Mouse (Mus musculus): ENCODE measurements around the gene Znrf3. TPM values are rescaled to one million over a fixed set of nuclear protein-coding genes. Genes with fewer than 3 reads are reported as not detected.
"Not testable (repeated sequence)": the region's sequence is repeated elsewhere in the genome, so short reads cannot be mapped to it uniquely, and the experiment has no call there.

Gene Znrf3
- total RNA-seq (2021) = 10 to 100 TPM; 23.9 to 29.3 TPM
- long read RNA-seq, experiment 1, partial matches to known transcripts = 2 of 3 reads
- long read RNA-seq, experiment 1, other reads (novel, unspliced or antisense) = 1 of 3 reads
- long read RNA-seq, experiment 2, partial matches to known transcripts = 0 of 1 reads
- long read RNA-seq, experiment 2, other reads (novel, unspliced or antisense) = 1 of 1 reads

DNA sequence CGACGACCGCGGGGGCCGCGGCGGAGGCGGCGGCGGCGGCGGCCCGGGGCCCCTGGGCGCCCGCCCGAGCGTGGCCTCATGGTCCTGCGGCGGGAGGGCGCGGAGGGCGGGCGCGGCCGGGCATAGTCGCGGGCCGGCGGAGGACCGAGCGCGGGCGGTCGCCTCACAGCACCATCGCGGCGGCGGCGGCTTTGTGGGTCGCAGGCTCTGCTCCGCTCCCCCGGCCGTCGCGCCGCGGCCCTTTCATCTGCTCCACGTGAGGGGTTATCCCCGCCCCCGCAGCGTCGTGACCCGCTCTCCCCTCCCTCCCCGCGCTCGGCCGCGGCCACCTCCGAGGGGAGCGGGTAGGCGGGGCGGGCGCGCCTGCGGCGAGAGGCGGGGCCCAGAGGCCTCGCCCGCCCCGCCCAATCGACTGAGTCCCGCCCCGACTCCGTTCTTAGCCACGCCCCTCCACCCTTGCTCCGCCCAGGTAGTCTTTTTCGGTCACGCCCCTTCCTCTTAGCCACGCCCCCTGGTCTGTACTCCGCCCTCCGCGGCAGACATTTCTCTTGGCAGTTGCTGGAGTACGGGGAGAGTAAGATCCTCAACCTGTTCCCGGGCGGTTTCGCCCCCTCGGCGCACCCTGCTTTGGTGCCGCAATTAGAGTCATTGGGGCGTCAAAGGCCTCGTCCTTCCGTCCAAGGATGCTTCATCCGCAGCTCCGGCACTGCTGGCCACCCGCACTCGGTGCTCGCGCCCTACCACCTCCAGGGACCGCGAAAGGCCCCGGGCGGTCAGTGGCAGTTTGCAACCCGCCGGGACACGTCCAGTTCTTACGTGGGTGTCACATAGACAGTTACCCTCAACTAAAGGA, at the start of gene Znrf3:
Znrf3 (minus strand) TSS at position 249 of the 853 bp plus-strand sequence.
- DNase-seq = peak; percentile 99

DNA sequence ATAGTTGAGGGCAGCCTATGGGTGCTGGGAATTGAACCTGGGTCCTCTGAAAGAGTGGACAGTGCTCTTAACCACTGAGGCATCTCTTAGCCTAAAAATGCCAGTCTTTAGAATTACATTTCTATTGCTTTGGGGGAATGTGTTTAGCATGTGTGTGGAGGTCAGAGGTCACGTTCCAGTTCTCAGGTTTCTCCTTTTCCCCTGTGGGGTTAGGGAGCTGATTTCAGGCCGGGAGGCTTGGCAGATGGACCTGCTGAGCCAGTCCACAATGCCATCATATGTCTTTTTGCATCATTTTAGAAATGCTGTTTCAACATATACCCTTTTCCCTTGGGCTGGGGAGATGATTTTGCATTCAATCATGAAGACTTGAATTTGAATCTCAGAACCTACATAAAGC, 49.2 kb upstream of the Znrf3 start:
- no peak for DNase-seq

DNA sequence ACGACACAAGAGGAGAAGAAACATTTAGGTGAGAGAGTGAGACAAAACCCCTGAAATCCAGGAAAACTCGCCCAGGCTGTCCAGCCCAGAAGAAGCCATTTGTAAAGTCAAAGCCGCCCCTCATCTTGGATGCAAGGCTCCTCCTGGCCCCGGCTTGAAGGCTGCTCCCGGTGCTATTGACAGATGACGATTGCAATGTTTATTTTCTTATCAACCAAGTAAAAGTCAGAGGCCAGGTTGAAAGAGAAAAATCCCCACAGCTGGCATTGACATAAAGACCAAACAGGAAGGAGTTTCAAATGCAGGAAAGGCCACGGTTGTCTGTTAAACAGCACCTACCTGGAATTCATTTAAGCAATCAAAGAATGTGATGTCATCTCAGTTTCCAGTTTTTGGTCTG, 47.3 kb upstream of the Znrf3 start:
- DNase-seq = no peak

DNA sequence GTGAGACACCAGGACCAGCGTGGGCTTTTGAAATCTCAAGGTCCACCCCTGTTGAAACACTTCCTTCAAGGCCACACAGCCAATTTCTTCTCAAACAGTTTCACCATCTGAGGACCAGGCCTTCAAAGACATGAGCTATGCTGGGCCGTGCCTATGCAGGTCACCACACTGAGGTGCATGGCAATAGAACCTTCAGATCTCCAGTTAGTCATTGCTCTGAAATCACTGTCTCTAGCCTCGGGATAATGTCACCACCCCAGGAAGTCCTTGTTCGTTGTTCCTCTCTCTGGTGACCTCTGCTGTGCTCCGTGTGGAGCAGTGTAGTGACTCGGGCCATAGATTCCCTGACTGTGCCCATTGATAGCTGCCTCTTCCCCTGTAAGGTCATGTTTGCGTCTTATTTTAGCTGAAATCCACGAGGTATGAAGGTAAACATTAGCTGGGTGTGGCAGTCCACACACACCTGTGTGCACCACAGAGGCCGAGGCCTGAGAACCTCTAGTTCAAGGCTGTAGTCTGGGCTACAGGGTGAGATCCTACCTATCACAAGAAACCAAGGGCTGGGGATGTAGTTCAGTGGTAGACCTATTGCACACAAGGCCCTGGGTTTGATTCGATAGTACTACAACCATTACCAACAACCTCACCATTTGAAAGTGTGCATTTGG, 46.5 kb upstream of the Znrf3 start:
- no peak for DNase-seq

DNA sequence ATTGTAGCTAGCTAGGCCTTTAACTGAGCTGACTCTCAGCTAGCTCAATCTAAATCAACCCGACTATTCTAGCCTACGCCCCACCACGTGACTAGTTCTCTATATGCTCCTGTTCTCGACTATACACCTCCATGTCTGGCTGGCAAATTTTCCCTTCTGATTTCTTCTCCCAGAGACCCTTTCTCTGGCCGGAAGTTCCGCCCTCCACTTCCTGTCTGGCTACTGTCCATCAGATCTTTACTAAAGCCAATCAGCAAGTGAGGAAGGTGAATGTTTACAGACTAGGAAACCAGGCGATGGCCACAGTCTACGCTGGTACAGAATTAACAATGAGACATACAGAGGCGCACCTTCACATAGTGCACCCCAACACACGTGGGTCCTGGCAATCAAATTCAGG, 44.8 kb upstream of the Znrf3 start:
- DNase-seq = not testable (repeated sequence)

DNA sequence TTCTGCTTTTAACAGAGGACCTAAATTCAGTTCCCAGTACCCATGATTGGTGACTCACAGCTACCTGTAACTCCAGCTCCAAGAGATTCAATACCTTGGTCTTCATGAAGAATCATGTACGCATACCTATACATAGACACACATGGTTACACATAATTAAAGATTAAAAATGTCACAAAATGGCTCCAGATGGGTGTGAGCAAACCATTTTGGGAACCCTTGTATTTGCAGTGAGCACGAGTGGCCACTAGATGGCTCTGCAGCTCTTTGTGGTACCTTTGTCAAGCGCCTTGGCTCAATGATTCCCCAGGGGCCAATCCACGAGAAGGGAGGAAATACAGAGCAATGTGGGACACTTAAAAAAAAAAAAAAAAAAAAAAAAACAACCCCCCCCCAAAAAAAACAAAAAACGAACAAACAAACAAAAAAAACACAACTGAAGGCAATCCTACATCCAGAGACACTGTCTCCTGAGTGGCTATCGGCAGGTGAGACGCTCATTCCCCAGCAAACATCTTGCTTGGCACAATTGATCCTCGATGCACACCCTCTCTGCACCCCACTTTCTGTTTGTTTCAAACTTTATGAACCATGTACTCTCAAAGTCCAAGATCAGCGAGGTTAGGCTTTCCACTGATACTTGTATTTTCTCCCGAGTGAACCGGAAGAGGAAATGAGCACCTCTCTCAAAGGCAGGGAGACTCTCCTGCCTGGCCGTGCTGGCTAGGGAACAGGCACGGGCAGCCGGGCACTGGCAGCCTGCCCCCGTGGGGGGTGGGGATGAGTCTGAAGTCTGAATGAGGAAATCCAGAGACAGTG, 40.8 kb upstream of the Znrf3 start:
- peak; percentile 87 for DNase-seq

DNA sequence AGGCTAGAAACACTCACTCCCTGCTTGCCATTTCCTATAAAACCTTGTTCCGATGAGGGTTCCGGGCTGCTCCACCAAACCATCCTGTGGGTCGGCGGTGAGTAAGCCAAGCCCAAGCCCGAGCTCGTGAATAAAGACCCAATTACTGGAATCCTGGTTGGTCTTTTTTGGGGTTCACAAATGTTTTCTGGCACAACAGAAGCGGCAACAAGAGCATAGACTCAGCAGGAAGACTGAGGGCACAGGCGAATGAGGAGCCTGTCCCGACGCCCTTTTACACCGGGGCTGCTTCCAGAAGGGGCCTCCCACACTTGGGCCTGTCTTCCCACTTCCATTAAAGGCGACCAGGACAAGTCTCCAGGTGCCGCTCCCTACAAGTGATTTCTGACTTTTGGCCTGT, 37.9 kb upstream of the Znrf3 start:
- no peak for DNase-seq

DNA sequence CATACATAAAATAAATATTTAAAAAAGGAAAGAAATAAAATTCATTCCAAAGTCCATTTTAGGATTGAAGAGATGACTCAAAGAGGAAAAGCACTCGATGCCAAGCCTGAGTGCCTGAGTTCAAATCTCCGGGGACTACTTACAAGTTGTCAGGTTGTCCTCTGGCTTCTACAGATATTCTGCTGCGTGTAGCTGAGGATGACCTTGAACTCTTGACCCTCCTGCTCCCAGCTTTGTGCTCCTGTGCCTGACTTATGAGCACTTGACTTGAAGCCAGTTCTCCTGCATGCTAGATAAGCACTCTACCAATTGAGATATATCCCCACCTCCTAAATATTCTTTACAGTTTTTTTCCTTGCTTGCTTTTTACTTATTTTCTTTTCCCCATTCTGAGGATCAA, 34.2 kb upstream of the Znrf3 start:
- DNase-seq = no peak

DNA sequence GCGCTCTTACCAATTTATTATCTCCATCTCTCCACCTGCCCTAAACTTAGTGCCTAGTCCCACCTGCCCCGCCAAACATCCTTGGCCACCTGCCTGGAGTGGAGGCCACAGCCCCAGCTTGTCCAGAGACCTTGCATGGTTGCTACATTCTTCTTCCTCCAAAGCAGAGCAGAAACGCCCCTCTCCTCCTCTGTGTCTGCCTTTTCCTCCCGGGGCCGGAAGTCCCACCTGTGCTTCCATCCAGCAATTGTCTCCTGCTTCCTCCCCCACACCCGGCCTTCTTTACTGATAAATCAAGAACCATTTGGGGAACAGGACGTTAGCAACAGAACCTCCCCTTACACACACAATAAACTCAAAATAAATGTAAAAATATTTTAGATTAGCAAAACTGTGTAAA, 33.5 kb upstream of the Znrf3 start:
- no peak for DNase-seq

DNA sequence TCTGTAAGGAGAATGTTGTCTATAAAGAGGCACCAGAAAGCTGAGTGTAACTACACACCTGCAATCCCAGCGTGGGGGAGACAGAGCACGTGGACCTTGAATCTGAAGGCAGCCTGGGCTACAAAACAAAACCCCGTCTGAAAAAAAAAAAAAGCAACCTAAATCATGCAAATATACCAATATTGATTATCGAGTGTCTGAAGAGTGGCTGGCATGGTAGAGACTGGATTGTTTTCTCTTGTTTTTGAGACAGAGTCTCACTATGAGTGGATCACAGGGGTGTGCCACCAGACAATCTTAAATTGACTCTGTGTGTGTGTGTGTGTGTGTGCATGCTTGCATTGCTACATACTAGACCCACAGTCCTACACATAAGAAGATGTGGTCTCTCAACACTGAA, 32.2 kb upstream of the Znrf3 start:
- DNase-seq = no peak

DNA sequence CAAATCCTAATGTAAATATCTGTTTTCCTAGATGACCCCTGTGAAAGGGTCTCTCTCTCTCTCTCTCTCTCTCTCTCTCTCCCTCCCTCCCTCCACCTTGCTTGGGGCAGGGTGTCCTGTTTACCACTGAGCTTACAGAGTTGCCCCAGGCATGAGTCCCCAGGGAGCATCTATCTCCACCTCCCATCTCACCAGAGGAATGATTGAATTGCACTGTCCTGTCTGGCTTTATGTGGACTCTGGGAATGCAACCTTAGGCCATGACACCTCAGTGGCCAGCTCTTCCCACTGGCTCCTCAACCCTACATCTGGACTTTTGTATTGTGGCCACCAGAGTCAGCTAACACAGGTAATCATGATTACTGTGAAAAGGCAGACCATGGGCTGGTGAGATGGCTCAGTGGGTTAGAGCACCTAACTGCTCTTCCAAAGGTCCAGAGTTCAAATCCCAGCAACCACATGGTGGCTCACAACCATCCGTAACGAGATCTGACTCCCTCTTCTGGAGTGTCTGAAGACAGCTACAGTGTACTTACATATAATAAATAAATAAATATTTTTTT, 31.0 kb upstream of the Znrf3 start:
- not testable (repeated sequence) for DNase-seq

DNA sequence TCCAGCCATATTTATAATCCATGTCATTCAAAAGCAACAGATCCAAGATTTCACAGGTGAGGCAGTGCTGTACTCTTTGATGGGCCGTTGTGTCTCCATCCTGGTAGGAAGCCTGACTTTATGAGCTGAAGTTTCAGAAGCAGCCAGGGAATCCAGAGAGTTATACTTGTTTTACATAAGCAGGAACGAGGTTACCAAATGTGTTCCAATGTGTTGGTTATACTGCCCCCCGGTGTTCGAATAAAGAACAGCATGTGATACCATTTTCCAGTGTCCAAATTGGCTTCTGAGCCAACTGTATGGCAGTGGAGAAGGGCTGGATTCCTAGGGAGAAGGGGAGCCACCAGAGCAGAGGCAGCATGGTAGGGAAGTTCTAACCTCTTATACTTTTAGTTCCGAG, 29.5 kb upstream of the Znrf3 start:
- peak; percentile 81 for DNase-seq

DNA sequence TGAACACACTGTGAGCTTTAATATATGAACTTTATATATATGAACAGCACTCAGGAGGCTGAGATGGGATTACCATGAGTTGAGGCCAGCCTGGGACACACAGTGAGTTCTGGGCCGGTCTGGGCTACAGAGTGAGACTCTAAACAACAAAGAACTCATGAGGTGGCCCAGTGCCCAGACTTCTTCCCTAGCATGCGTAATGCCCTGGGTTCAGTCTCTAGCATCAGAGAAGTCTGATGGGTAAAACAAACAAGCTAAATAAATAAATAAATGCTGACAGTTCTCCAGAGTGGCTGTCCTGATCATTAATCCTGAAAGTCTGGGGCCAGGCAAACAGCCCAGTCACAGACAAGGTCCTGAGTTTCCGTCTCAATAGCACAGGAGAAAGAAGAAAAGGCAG, 25.4 kb upstream of the Znrf3 start:
- no peak for DNase-seq

DNA sequence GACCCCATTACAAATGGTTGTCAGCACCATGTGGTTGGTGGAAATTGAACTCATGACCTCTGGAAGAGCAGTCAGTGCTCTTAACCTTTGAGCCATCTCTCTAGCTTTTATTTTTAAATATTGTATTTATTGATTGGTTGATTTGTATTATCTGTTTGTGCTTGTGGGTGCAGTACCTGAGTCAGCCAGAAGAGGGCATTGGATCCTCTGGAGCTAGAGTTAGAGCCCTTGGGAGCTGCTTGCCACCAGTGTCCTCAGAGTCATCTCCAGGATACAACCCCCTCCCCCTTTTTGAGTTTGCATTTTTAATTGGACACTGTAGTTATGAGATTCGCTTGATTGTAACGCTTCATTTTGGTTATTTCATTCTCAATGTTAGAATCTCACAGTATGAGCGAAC, 24.4 kb upstream of the Znrf3 start:
- peak; percentile 59 for DNase-seq

DNA sequence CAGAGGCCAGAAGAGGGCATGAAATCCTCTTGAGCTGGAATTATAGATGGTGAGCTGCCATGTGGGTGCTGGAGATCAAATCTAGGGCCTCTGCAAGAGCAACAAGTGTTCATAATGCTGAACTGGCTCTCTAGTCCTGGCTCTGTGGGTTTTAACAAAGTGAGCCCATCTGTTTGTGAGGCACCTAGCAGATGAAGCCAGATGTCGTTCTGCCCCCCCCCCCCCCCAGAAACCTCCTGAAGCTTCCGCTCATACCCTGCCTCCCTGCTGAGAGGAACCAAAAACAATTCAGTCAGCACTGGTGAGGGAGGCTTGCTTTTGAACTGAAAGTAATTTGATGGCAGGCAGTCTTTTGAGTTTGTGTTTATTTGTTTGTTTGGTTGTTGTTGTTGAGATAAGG, 23.8 kb upstream of the Znrf3 start:
- DNase-seq = no peak

DNA sequence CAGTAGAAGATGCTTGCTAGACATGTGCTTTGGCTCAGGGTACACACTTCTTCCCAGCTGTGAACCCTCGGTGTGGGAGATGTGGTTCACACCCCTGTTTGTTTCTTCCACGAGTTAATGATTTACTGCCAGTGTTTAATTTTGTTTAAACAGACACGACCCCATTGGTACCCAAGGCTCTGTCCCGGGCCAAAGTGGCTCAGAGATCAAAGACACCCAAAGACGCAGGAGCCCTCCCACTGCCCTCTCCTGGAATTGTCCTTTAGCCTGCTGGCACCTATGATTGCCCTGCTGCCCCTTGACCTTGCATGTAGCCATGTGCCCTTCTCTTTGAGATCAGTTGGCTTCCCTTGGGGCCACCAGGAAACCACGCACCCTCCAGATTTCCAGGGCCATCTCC, 7.3 kb upstream of the Znrf3 start:
- DNase-seq = no peak

DNA sequence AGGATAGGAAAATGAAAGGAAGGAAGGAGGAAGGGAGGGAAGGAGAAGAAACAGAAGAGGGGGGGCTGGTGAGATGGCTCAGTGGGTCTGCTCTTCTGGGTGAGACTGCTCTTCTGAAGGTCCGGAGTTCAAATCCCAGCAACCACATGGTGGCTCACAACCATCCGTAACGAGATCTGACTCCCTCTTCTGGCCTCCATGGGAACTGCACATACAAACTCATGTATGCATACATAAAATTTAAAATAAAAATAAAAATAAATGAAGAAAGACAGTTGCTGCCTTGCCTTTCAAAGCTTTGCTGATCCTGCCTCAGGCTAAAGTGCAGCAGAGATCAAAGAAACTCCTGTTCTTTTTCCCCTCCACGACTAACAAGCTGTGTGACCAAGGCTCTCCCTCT, 6.7 kb upstream of the Znrf3 start:
- no peak for DNase-seq

DNA sequence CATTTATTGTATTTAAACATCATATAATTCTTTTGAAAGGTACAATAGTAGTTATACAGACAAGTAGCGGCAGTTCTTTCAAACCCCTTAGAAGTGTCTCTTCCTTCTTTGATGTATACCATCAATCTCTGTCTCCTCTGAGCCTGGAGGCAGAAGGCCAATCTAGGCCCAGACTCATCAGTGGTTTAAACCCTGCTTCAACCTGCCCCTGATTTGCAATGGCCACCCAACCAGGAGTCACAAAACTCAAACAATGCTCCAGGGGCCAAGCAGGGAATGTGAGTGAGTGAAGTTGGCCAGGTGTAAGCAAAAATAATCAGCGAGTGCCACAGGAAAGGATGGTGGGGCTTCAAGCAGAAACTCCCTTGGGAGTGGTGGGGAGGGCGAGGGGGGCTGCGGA, 6.1 kb upstream of the Znrf3 start:
- DNase-seq = no peak

DNA sequence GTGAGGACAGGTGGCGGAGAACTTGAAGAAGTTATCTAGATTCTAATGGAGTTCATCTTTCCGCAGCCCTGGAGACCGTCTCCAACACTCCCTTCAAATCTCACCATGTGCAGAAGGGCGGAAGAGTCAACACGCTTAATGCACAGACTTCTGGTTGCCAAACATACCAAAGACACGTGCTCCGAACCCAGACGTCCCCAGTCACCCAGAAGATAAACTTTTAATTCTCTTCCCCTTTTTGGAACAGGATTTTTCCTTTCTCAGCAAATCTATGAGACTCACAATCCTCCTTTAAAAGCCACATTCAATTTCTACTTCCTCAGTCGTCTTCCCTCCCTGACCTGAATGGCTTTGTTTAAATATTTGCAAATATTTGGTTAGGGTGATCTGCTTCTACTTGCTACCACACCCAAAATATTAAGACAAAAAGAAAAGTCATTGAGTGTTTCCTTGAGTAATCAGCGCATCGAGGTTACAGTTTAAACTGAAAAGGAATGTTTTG, 856 bp upstream of the Znrf3 start:
- no peak for DNase-seq

DNA sequence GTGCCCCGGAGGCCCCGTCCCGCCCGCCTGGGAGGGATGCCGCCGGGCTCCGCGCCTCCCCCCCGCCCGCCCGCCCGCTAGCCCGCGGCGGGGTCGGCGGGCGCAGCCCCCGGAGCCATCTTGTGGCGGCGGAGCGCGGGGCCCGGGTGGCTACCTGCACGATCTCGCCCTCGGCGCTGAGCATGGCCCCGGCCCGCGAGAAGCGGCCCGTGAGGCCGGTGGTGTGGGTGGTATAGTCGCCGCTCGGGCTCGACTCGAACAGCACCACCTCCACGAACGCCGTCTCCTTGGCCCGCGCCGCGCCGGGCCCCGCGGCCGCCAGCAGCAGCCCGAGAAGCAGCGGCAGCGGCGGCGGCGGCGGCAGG, 431 bp downstream of the Znrf3 start:
- peak; percentile 53 for DNase-seq

DNA sequence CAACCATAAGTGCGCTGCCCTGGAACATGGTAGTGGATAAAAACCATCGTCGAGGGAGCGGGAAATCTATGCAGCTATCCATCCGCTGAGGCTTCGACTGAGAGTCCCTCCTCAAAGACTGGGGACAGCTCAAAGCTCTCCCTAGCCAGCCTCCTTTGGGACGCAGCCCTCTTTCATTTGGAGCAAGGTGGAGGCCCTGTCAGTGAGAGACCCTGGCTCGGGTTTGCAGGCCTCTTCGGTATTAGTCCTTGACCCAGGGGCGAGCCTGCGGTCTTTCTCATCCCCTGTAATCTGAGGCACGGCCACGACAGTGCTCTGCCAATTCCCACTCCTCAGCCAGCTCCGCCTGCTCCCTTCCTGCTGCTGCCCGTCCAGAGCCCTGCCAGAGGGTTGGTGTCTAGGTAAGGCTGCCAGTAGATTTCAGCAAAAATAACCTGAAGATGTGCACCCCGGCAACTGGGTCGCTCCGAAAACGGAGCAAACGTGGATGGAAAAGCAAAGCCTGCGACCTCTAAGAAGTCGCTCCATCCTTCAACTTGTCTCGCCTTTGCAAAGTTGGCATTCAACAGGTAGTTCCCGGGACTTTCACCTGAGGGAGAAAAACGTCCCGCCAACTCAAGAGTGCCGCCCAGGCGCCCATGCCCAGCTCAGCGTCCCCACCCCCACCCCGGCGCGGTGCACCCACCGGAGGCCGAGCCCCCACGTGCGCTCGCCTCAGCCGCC, 975 bp downstream of the Znrf3 start:
- DNase-seq = peak; percentile 60
